Mouse (Mus musculus) liver, embryonic 12.5 days (tissue): ENCODE results near the gene Mtfp1. TPM values are rescaled to one million over a fixed set of nuclear protein-coding genes. Genes with fewer than 3 reads are reported as not detected.
"Not testable (repeated sequence)": the region's sequence is repeated elsewhere in the genome, so short reads cannot be mapped to it uniquely, and the experiment has no call there.

Experiments
- ATAC-seq: fragments of 200-750 bp; cut with Nextera tagmentation; 2 replicates; pipeline ENCODE4 v1.8.0; 2017; ENCODE audit warnings: moderate number of reproducible peaks, mild to moderate bottlenecking, moderate library complexity
- H3K27ac ChIP-seq: fragments of 300-500 bp; sonication (generic); 2 replicates; pipeline ENCODE4 v1.5.1; 2016; ENCODE audit warnings: mild to moderate bottlenecking
- H3K27me3 ChIP-seq: fragments of 300-500 bp; sonication (generic); replicated peaks from 2 replicates; pipeline ENCODE4 v1.6.1; 2016; ENCODE audit warnings: mild to moderate bottlenecking, moderate library complexity
- H3K36me3 ChIP-seq: fragments of 300-500 bp; sonication (generic); 2 replicates; pipeline ENCODE4 v1.6.1; 2016; ENCODE audit warnings: mild to moderate bottlenecking, moderate library complexity
- H3K4me1 ChIP-seq: fragments of 300-500 bp; sonication (generic); 2 replicates; pipeline ENCODE4 v1.6.1; 2016
- H3K4me2 ChIP-seq: fragments of 300-500 bp; sonication (generic); 2 replicates; pipeline ENCODE4 v1.6.1; 2016; ENCODE audit warnings: mild to moderate bottlenecking, moderate library complexity
- H3K4me3 ChIP-seq: fragments of 300-500 bp; sonication (generic); 2 replicates; pipeline ENCODE4 v1.5.1; 2016; ENCODE audit warnings: mild to moderate bottlenecking, moderate library complexity
- H3K9ac ChIP-seq: fragments of 300-500 bp; sonication (generic); 2 replicates; pipeline ENCODE4 v1.6.1; 2016; ENCODE audit warnings: mild to moderate bottlenecking, moderate library complexity
- H3K9me3 ChIP-seq: fragments of 300-500 bp; sonication (generic); replicated peaks from 2 replicates; pipeline ENCODE4 v1.6.1; 2016; ENCODE audit warnings: mild to moderate bottlenecking, moderate library complexity
- WGBS: fragments of 180-500 bp; shearing (Covaris S2); methylation state at CpG from one replicate; pipeline ENCODE4 v1.1.7; 2016; ENCODE audit not compliant: insufficient replicate concordance; 5-methylcytosine and 5-hydroxymethylcytosine counted together
- polyA plus RNA-seq: library from polyadenylated mRNA; unstranded; fragments of >200 nt; fragmentation: Nextera tagmentation; extraction: Ambion mirVana; gene quantifications from 2 replicates; pipeline ENCODE4 v1.2.1, GENCODE M21; 2016

The Mtfp1 gene
- polyA plus RNA-seq, 1 experiment from 2014 or later = 35.9 TPM

DNA sequence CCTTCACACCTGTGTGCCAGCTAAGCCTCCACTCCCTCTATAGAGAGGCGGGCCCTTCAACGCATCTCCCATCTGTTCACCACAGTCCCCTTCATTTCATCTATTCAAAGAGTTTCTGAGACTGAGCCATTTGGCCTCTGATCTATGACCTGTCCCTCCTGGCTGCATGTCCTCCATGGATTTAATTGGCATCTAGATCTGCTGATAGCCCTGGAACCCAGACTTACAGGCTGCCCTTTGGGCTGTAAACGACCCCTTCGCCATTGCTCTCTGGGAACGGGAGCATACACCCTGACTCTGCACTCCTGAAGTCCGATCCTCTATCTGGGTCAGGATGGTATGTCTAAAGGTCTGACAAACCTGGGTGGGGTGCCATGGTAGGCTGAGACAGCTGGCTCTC, 17.6 kb upstream of the Mtfp1 start:
- Histone ChIP-seq H3K9me3 (no peaks in the 10 kb centered on the region), H3K9ac (no peak overlapping the region), H3K27ac (no peak overlapping the region), H3K4me3 (no peak overlapping the region), H3K27me3 (peaks cover 20% of the 10 kb centered on the region), H3K36me3 (0 out of 2 replicates have a peak, but pooled peaks cover 4% of the 10 kb centered on the region), H3K4me1 (peaks cover 24% of the 10 kb centered on the region), H3K4me2 (no peak overlapping the region)
- no peak for ATAC-seq
- WGBS = 76% methylated on average over 6 of the region's 6 CpGs

DNA sequence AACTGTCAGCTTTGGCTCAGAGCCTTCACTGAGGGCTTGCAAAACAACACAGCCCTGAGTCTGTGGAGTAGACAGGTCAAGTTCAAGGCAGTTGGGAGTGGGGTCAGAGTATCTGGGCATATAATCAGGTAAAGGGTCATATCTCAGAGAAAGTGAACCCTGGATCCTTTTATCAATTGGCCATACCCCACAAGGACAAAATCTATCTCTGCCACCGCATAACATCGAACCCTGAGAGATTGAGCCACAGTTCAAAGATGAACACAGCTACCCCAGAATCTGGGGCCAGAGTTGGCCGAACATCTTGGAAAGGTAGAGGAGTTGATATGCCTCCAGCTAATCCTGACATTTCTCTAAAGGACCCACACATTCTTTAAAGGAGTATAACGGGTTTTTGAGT, 16.8 kb upstream of the Mtfp1 start:
- H3K36me3 ChIP-seq = 0 out of 2 replicates have a peak, but pooled peaks cover 4% of the 10 kb centered on the region

DNA sequence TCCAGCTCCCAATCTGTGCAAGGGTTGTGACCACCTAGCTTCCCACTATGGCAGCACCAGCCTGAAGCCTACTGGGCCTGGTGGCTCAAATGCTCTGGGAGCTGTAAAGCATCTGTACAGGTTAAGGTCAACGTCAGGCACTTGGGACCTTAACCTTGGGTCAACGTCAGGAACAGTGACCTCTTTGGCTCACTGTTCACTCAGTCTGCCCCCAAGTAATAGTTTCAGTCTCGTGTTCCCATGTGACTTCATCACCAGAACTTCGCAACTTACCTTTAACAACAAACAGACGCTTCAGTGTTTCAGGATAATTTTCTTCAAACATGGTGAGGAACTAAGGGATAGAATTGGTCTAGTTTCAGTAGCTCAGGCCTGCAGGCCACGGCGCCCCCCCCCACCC, 13.4 kb upstream of the Mtfp1 start:
- H3K9me3 ChIP-seq = no peaks in the 10 kb centered on the region
- no peaks in the 10 kb centered on the region for H3K4me1 ChIP-seq
- H3K9ac ChIP-seq = no peak overlapping the region
- no peak overlapping the region for H3K4me3 ChIP-seq
- H3K27ac ChIP-seq = no peak overlapping the region
- 61% methylated on average over 7 of the region's 7 CpGs for WGBS
- H3K4me2 ChIP-seq = no peak overlapping the region
- ATAC-seq = no peak
- H3K27me3 ChIP-seq = no peaks in the 10 kb centered on the region; the same call in 1 of the 2 replicates
- H3K36me3 ChIP-seq = 0 out of 2 replicates have a peak, but pooled peaks cover 6% of the 10 kb centered on the region

More for the DNA sequence above, 16.8 kb upstream of the Mtfp1 start:
- no peak overlapping the region for H3K27ac ChIP-seq
- no peaks in the 10 kb centered on the region for H3K9me3 ChIP-seq
- no peak overlapping the region for H3K4me2 ChIP-seq
- H3K4me3 ChIP-seq = no peak overlapping the region
- 68% methylated on average over 4 of the region's 4 CpGs for WGBS
- ATAC-seq = no peak
- peaks cover 15% of the 10 kb centered on the region for H3K4me1 ChIP-seq
- peaks cover 12% of the 10 kb centered on the region for H3K27me3 ChIP-seq
- no peak overlapping the region for H3K9ac ChIP-seq

DNA sequence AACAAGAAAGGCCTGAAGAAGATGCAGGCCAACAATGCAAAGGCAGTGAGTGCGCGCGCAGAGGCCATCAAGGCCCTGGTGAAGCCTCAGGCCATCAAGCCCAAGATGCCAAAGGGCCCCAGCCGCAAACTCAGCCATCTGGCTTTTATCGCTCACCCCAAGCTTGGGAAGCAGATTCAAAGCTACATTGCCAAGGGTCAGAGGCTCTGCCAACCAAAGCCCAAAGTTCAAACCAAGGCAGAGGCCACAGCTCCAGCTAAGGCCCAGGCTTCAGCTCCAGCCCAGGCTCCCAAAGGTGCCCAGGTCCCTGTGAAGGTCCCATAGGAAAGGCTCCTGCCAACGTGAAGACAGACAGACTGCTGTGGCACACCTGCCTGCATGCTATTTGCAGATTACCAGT, 12.7 kb upstream of the Mtfp1 start:
- H3K36me3 ChIP-seq = not testable (repeated sequence)

DNA sequence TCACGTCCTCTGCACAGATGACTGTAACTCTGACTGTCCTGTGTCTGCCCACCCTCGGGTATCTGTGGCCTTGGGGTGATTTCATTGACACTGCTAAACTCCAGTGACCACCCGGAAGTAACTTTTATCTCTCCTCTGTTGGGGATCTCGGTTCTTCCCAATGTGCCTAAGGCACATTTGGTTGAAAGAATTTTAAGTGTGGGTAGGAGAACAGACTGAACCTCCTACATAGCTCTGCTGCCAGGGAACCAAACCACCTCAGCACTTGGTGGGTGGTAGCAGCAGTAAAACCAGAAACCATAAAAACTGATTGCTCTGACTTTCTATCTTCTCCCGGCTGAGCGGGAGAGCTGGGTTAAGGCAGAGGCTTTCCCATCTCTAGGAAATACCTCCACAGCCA, 10.2 kb upstream of the Mtfp1 start:
- H3K27me3 ChIP-seq = peaks cover 16% of the 10 kb centered on the region; the same call in 1 of the 2 replicates
- no peak overlapping the region for H3K4me2 ChIP-seq
- H3K9me3 ChIP-seq = no peaks in the 10 kb centered on the region
- 66% methylated on average over 6 of the region's 6 CpGs for WGBS
- ATAC-seq = no peak
- H3K4me3 ChIP-seq = no peak overlapping the region
- 0 out of 2 replicates have a peak, but pooled peaks cover 6% of the 10 kb centered on the region for H3K36me3 ChIP-seq
- no peak overlapping the region for H3K9ac ChIP-seq
- no peak overlapping the region for H3K27ac ChIP-seq
- no peaks in the 10 kb centered on the region for H3K4me1 ChIP-seq

More for the DNA sequence above, 12.7 kb upstream of the Mtfp1 start:
- not testable (repeated sequence) for H3K9me3 ChIP-seq, H3K4me3 ChIP-seq, H3K27me3 ChIP-seq, H3K4me1 ChIP-seq, H3K9ac ChIP-seq, H3K27ac ChIP-seq, ATAC-seq, H3K4me2 ChIP-seq
- 81% methylated on average over 6 of the region's 6 CpGs for WGBS

DNA sequence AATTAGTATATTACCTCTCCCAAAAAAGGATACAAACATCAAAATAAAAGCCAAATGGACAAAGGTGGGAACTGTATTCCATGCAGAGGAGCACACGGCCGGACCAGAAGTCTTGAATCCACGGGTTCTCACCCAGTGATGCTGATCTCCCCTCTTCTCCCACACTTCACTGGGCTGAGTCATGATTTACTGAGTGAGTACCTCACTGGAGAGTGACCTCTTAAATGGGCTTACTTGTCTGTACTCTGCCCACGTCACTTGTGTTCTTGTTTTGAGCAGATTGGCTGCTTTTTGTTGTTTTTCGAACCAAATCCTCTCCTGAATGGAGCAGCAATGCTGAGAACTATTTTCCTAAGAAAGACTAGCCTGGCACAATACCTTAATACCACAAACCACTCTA, 9.7 kb upstream of the Mtfp1 start:
- H3K9ac ChIP-seq = no peak overlapping the region
- 81% methylated on average over 5 of the region's 5 CpGs for WGBS
- no peaks in the 10 kb centered on the region for H3K9me3 ChIP-seq
- H3K27ac ChIP-seq = no peak overlapping the region
- H3K4me1 ChIP-seq = no peaks in the 10 kb centered on the region
- peaks cover 16% of the 10 kb centered on the region; the same call in 1 of the 2 replicates for H3K27me3 ChIP-seq
- no peak overlapping the region for H3K4me3 ChIP-seq
- 0 out of 2 replicates have a peak, but pooled peaks cover 6% of the 10 kb centered on the region for H3K36me3 ChIP-seq
- no peak overlapping the region for H3K4me2 ChIP-seq
- no peak for ATAC-seq

DNA sequence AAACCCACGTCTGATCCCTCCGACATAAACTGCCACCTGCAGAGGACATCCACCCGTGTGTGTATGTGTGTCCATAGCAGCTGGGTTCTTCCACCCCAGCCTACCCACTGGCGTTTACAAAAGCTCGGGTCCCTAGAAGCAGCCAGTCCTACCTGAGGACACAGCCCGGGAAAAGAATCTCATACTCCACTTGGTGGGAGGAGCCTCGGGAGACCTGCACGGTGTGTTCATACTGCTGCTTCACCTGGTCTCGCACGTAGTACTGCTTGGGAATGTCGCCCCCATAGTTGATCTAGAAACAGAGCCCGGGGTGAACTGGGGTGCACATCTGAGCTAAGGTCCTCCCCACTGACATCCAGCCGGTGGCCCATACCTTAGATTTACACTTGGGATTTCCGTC, 8.3 kb upstream of the Mtfp1 start:
- no peak for ATAC-seq
- Histone ChIP-seq H3K27ac (no peak overlapping the region), H3K9ac (no peak overlapping the region), H3K4me2 (no peak overlapping the region), H3K9me3 (no peaks in the 10 kb centered on the region), H3K4me1 (no peaks in the 10 kb centered on the region), H3K27me3 (peaks cover 16% of the 10 kb centered on the region; the same call in 1 of the 2 replicates), H3K36me3 (0 out of 2 replicates have a peak, but pooled peaks cover 5% of the 10 kb centered on the region), H3K4me3 (no peak overlapping the region)
- 68% methylated on average over 14 of the region's 14 CpGs for WGBS

DNA sequence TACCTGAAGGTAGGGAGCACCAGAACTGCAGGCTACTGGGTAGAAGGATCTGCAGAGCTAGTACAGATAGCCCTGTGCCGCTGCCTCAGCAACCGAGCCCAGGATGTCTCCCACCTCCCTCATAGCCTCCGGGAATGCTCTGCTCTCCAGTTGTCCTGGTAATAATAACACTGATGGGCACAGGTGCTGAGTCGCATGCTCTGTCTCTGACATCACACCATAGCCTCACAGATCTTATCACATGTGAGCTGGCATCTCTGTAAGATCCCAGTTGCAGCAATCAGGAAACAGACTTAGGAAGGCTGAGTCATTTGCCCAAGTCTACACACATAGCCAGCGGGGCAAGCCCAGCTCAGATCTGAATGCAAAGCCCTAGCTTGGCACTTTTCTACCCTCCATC, 6.6 kb upstream of the Mtfp1 start:
- Histone ChIP-seq H3K4me1 (peaks cover 14% of the 10 kb centered on the region), H3K4me3 (no peak overlapping the region), H3K4me2 (no peak overlapping the region), H3K27me3 (peaks cover 16% of the 10 kb centered on the region; the same call in 1 of the 2 replicates), H3K36me3 (0 out of 2 replicates have a peak, but pooled peaks cover 2% of the 10 kb centered on the region), H3K9me3 (no peaks in the 10 kb centered on the region), H3K27ac (no peak overlapping the region), H3K9ac (no peak overlapping the region)
- ATAC-seq = no peak
- WGBS = 57% methylated on average over 5 of the region's 5 CpGs

DNA sequence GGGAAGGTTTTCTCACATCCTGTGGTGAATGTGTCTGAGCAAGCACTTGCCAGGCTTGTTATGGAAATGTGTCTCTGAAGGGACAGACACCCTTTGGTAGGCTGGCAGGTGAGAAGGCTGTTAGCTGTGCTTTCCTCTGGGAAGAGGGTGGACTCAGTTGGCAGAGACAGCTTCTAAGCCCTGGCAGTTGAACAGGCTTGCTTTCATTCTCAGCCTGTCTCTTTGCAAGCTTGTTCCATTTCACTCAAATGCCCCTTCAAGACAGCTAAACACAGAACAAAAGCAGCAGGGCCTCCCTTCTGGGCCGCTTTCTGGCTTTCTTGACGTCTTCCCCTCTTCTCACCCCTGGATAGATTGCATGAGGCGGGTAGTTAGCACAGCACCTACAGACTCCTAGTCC, 4.2 kb upstream of the Mtfp1 start:
- H3K36me3 ChIP-seq = no peaks in the 10 kb centered on the region
- peaks cover 16% of the 10 kb centered on the region; the same call in 1 of the 2 replicates for H3K27me3 ChIP-seq
- WGBS = 55% methylated on average over 3 of the region's 3 CpGs
- peaks cover 31% of the 10 kb centered on the region for H3K4me1 ChIP-seq
- H3K9me3 ChIP-seq = no peaks in the 10 kb centered on the region
- H3K9ac ChIP-seq = no peak overlapping the region
- ATAC-seq = no peak
- no peak overlapping the region for H3K27ac ChIP-seq
- H3K4me2 ChIP-seq = no peak overlapping the region
- H3K4me3 ChIP-seq = no peak overlapping the region

DNA sequence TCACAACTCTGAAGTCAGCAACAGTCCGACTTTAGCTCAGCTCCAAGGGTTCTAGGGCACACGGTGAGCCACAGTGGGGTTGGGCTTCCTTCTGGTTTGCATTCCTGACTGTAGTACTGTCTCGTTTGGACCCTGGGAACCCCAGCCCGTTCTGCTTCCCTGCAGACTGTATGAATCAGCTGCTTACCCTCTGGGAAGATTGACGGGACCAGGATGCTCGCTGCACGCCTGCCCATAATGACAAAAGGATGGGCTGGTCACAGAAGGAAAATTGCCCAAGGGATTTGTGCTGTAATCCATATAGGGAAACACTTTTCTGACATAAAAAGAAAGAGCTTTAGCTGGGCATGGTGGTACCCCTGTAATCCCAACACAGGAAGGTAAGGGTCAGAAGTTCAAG, 3.6 kb upstream of the Mtfp1 start:
- peaks cover 16% of the 10 kb centered on the region; the same call in 1 of the 2 replicates for H3K27me3 ChIP-seq
- WGBS = 64% methylated on average over 7 of the region's 7 CpGs
- no peaks in the 10 kb centered on the region for H3K9me3 ChIP-seq
- no peak for ATAC-seq
- peaks cover 37% of the 10 kb centered on the region for H3K4me1 ChIP-seq
- no peak overlapping the region for H3K4me2 ChIP-seq
- no peak overlapping the region for H3K9ac ChIP-seq
- H3K36me3 ChIP-seq = peaks cover 3% of the 10 kb centered on the region
- H3K4me3 ChIP-seq = no peak overlapping the region
- H3K27ac ChIP-seq = no peak overlapping the region

DNA sequence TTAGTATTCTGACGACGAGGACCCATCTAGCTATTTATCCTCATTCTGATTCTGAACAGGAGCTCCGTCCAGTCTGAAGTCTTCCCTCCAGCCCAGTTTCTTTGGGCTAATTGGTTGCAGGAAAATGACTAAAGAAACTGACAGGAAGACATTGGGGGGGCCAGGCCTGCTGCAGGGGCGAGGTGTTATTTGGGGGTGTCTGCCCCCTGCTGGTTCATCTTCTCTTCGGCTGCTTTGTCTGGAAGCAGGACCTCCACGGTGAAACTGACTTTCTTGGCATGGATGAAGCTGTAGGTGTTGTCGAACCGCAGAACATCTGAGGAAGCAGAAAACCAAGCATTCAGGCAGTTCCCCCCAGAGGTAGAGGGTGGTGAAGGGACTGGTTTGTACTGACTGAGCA, 2.9 kb upstream of the Mtfp1 start:
- peaks cover 10% of the 10 kb centered on the region for H3K36me3 ChIP-seq
- H3K4me2 ChIP-seq = no peak overlapping the region
- 65% methylated on average over 8 of the region's 8 CpGs for WGBS
- no peak overlapping the region for H3K4me3 ChIP-seq
- no peaks in the 10 kb centered on the region for H3K9me3 ChIP-seq
- peaks cover 14% of the 10 kb centered on the region; the same call in 1 of the 2 replicates for H3K27me3 ChIP-seq
- no peak overlapping the region for H3K9ac ChIP-seq
- peaks cover 44% of the 10 kb centered on the region for H3K4me1 ChIP-seq
- H3K27ac ChIP-seq = no peak overlapping the region
- no peak for ATAC-seq

DNA sequence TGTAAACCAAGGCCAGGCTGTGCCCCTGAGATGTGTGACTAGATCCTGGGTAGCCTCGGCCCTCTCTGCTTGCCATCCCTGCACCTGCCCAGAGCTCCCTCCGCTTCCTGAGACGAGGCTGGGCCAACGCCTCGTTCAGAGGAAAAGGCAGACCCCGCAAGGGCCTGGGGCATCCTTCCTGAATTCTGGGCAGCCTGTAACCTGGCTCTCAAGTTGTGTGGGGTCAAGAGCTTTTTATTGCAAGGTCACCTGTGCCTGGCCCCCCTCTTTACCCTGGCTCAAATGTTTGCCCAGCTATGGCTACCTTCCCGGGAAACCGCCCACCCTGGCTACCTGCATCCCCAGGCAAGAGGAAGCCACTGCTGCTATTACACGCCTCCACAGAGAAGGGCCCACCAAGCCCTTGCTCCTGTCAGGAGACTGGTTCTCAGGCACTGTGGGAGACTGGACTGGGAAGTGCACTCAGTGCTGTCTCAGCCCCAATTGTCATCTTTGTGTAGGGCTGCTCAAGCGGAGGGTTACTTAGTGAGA, 1.9 kb upstream of the Mtfp1 start:
- H3K9me3 ChIP-seq = no peaks in the 10 kb centered on the region
- peak; percentile 14 for ATAC-seq
- peak overlapping the region; percentile 75 for H3K4me3 ChIP-seq
- 0 out of 2 replicates have a peak, but pooled peaks cover 6% of the 10 kb centered on the region for H3K27me3 ChIP-seq
- peak overlapping the region; percentile 77 for H3K9ac ChIP-seq
- peak overlapping the region; percentile 88 for H3K27ac ChIP-seq
- peaks cover 46% of the 10 kb centered on the region for H3K4me1 ChIP-seq
- peaks cover 20% of the 10 kb centered on the region for H3K36me3 ChIP-seq
- WGBS = 35% methylated on average over 10 of the region's 10 CpGs
- peak overlapping the region; percentile 88 for H3K4me2 ChIP-seq
